Mouse (Mus musculus): ENCODE measurements at regions not wholly inside any gene's neighbourhood (a gene's known extent, or its start where the extent isn't known, plus 50 kb on each side); places are given as distances from the start of the nearest gene placed in this dataset.

- TF ChIP-seq ZMIZ1 (IDR thresholded peaks at IDR 0.05; ENCODE audit: low read depth, low read length) (no peak), CTCF (conservative IDR thresholded peaks at IDR 0.05 in 1 of 2, IDR thresholded peaks at IDR 0.05 in 1 of 2; ENCODE audit: low read depth in 2 of 2, low read length in 2 of 2) (peak in 1 of 2 experiments; percentile 73; a peak in 2 of 4 replicates), E2F4 (IDR thresholded peaks at IDR 0.05; ENCODE audit: insufficient replicate concordance, low read depth, low read length) (no peak), CHD1 (IDR thresholded peaks at IDR 0.05; ENCODE audit: low read depth, low read length) (no peak), KAT2A (IDR thresholded peaks at IDR 0.05; ENCODE audit: insufficient replicate concordance, low read length) (no peak), POLR2A (IDR thresholded peaks at IDR 0.05; ENCODE audit: low read depth, low read length) (no peak), USF1 (IDR thresholded peaks at IDR 0.05; ENCODE audit: low read depth, low read length) (no peak), TCF12 (IDR thresholded peaks at IDR 0.05; ENCODE audit: low read depth, low read length) (no peak), ZC3H11A (IDR thresholded peaks at IDR 0.05; ENCODE audit: low read depth, low read length) (no peak)
Observed at GRCm38 (mm10) chr6:147953058-147953679, 93.9 kb upstream of the Far2 start.

Measured in CH12.LX (cell line).